Mouse (Mus musculus) CD4-positive, CD25-positive, alpha-beta regulatory T cell, adult 4 months (primary cell): Measurements from ENCODE around the gene Syce1l. TPM values are rescaled to one million over a fixed set of nuclear protein-coding genes. Genes with fewer than 3 reads are reported as not detected.

Experiments used
- ATAC-seq: one replicate; pipeline ENCODE4 v1.8.0; 2017
- polyA plus RNA-seq, 2 experiments: library from polyadenylated mRNA; unstranded; fragments of 100-300 nt; shearing (Covaris generic); gene quantifications; one replicate each; pipeline ENCODE4 v1.2.1; 2017

The Syce1l gene
- polyA plus RNA-seq, 2 experiments from 2014 or later = not detected

DNA sequence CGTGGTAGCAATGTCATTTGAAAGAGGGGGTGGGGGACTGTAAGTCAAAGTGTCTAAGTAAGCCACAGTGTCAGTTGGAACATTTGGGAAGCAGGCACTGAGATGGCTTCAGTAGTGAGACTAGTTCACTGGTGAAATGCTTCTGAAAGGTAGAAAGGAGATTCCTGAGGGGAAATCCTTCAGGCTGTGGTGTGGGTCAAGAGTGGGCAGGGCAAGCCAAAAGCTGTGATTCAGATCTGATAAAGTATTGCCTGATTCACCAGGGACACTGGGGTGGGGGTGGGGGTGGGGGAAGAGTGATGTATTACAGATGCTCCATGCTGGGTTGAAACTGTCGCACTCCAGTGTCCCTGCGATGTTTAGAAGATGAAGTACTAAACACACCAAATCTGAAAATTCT is 31.6 kb downstream of the Syce1l start:
- no peak for ATAC-seq

DNA sequence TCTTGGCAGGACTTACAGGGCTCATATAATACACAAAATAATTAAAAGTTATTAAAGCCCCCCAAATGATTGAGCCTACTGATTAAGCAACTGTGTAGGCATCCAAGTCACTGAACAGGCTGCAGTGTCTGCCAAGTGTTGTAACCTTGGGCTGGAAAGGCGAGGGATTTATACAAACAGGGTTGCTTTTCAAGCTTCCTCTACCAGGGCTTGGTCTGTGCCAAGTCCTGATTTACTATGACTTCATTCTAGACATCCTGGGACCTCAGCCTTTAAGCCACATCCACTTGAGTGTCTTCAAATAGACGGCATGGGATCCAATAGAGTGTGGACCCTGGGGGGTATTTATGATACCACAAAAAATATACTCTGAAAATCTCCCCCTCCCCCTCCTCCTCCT is 32.3 kb downstream of the Syce1l start:
- ATAC-seq = no peak

GRCm38 (mm10) chr8:113676811-113677210 is 33.8 kb downstream of the Syce1l start:
- ATAC-seq = no peak

DNA sequence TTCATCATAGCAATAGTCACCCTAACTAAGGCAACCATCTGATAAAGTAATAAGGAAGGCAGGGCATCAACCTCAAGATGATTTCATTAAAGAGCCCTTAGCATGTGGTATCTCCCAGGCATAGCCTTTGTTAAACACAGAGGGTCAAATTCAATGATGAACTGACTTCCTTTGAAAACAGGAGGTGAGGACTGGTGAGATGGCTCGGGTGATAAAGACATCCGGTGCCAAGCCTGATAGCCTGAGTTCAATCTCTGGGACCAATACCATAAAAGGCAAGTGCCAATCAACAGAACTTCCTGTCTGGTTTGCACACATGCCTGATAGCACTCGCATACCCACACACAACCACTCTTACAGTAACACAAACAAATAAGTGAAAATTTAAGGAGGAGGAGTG is 36.3 kb downstream of the Syce1l start:
- peak; percentile 88 for ATAC-seq

DNA sequence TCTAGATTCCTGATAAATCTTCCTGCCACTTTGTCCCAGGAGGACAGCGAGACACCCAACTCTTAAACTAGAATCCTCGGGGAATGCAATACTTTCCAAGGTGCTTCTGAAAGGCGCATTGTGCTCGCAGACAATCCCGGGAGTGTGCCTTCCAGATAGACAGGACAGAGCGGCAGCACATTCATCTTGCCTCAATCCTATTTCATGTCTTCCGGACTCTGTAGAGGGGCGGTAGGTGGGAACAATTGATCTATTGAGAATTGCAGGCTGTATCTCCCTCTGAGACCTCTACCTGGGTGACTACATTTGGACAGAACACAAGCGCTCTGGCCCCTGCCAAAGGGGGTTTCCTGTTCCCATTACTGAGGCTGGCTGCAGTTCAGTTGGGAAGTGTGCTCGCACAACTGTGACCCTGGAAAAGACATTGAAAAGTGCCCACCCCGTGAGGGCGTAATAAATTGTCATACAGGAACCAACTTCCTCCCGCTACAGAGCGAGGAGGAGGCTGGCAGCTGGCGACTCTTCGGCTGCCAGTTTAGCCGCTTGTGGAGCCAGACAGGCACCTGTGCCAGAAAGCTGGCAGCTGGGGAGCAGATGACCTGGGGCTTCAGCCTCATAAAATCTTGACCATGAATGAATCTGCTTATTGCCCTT is 45.0 kb downstream of the Syce1l start:
- ATAC-seq = no peak

GRCm38 (mm10) chr8:113688543-113688915 is 45.5 kb downstream of the Syce1l start:
- no peak for ATAC-seq

GRCm38 (mm10) chr8:113691622-113692343 is 48.8 kb downstream of the Syce1l start:
- ATAC-seq = no peak

DNA sequence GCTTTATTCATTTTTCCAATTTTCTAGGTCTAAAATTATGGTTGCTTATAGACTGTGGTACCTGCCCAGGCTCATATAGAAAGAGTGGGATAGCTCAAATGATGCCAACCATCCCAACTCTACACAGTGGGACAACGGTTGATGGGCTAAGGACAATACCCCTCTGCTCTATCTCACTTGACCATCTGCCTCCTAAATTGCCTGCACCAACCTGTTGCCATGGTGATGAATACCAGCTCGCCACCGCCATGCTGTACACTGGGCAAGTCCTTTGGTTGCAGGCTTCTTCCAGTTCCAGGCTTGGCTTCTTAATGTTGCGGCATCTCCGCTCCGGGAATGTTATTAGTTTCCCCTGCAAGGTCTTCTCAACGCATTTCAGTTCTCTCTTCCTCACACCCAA is 62.0 kb downstream of the Syce1l start:
- no peak for ATAC-seq

Other genes starting within 250 kb of the Syce1l start
- gene Mon1b, start 7.6 kb upstream of the Syce1l start, polyA plus RNA-seq = 10 to 100 TPM; 15.0 to 27.9 TPM
- not detected for gene Adamts18, start 205.5 kb downstream of the Syce1l start, polyA plus RNA-seq